Mouse (Mus musculus): ENCODE data around the gene Pafah1b3.
"Not testable (repeated sequence)": the region's sequence is repeated elsewhere in the genome, so short reads cannot be mapped to it uniquely, and the experiment has no call there.

Gene Pafah1b3

GRCm38 (mm10) chr7:25297454-25298325, at the start of gene Pafah1b3:
Gene Pafah1b3, minus strand, starts transcription at chr7:25297986.
- peak; percentile 88 for DNase-seq

- peak; percentile 67 for DNase-seq
Measured at GRCm38 (mm10) chr7:25341000-25341784, 43.4 kb upstream of the Pafah1b3 start.

- DNase-seq = no peak
Measured at GRCm38 (mm10) chr7:25339329-25339728, 41.5 kb upstream of the Pafah1b3 start.

- no peak for DNase-seq
Measured at GRCm38 (mm10) chr7:25334472-25334871, 36.7 kb upstream of the Pafah1b3 start.

DNA sequence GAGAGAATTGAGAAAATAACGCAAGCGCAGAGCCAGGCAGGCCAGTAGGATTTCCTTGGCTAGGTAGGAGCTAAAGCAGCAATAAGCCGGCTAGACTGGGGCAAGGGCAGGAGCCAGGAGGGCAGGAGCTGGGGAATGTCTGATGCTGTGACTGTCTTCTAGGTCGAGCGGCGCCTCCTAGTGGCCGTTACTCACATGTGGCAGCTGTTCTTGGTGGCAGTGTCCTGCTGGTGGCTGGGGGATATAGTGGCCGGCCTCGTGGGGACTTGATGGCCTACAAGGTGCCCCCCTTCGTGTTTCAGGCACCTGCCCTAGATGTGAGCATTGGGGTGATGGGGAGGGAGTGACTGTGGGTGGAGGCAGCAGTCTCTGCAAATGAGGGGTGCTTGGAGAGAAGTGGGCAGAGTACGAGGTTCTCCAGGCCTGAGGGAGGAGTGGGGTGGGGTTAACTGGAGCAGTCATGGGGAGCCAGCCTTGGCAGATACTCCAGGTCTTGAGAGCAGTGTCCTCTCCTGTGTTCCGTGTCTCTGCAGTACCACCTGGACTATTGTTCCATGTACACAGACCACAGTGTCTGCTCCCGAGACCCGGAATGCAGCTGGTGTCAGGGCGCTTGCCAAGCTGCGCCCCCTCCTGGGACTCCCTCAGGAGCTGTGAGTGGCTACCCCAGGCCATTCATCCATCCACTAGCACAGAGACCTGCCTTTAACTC, 36.0 kb upstream of the Pafah1b3 start:
- peak; percentile 70 for DNase-seq

DNA sequence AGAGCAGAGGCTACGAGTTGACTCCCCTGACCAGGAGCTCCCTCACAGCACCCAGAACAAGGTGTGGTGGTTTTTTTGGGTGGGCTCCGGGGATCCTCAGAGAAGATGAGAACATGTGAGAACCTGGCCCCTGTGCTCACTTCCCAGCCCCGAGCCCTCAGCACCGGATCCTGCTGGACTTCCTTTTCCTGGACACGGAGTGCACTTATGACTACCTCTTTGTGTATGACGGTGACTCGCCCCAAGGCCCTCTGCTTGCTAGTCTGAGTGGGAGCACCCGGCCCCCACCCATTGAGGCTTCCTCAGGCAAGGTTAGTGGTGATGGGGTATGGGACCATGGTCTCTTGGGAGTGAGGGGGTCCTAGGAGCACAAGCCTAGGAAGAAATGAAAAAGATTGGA, 28.4 kb upstream of the Pafah1b3 start:
- no peak for DNase-seq

GRCm38 (mm10) chr7:25325431-25325830, 27.6 kb upstream of the Pafah1b3 start:
- not testable (repeated sequence) for DNase-seq

DNA sequence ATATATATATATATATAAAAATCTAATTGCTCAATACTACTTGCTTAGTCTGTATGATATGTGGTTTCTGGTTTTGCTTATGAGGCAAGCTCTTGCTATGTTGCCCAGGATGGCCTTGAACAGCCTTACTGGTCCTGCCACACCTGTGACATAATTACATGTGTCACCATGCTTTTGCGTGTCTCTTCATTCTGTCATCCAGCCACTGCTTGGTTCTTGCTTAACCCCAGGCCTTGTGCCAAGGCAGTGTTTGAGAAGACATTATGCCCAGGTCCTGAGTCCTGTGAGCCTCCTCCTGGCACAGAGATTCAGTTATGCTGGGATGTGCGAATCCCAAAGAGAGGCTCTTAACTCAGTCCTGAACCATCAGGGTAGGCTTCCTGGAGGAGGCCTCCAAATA, 25.4 kb upstream of the Pafah1b3 start:
- no peak for DNase-seq

- DNase-seq = no peak
Measured at GRCm38 (mm10) chr7:25322058-25322484, 24.3 kb upstream of the Pafah1b3 start.

GRCm38 (mm10) chr7:25317446-25317999, 19.7 kb upstream of the Pafah1b3 start:
- DNase-seq = no peak

DNA sequence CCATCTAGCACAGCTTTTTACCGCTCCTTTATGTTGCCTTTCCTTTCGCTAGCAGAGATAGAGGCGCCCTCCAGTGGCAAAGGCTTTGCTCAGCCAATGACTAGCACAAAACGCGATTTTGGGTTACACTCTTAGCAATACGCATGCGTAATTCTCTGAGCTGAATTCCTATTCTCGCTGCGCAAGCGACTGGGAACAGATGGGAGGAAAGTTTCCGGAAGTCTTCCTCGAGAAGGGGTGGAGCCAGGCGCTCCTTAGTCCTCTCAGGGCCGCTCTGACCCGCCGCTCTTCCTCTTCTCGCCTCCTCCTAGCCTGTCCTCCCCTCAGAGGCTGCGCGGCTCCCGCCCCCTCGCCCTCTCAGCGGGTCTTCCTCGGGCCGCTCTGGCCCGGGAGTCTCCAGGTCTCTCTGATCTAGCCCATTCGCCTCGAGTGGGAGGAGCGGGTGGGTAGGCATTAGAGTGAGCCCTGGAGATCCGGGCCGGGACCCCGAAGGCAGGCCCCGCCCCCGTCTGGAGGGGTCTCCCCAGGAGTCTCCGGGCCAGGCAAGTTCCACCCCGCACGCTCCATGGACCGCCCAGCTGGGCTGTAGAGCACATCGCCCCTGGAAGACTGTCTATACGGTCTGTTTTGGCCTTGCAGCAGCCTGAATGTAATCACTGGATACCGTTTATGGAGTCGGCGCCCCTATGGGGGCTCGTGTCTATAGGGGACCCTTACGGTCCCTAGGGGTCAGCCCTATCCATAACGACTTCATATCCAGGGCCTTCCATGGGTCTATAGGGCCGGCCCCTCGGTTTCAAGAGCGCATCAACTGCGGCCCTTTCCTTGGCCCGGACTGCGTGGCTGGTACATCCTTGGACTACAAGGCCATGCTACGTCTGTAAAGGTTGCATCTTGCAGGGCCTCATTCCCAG, 19.0 kb upstream of the Pafah1b3 start, which contains the start of gene Megf8:
Gene Megf8 (plus strand): TSS at position 633 of the 914 bp plus-strand sequence.
- peak; percentile 98 for DNase-seq

DNA sequence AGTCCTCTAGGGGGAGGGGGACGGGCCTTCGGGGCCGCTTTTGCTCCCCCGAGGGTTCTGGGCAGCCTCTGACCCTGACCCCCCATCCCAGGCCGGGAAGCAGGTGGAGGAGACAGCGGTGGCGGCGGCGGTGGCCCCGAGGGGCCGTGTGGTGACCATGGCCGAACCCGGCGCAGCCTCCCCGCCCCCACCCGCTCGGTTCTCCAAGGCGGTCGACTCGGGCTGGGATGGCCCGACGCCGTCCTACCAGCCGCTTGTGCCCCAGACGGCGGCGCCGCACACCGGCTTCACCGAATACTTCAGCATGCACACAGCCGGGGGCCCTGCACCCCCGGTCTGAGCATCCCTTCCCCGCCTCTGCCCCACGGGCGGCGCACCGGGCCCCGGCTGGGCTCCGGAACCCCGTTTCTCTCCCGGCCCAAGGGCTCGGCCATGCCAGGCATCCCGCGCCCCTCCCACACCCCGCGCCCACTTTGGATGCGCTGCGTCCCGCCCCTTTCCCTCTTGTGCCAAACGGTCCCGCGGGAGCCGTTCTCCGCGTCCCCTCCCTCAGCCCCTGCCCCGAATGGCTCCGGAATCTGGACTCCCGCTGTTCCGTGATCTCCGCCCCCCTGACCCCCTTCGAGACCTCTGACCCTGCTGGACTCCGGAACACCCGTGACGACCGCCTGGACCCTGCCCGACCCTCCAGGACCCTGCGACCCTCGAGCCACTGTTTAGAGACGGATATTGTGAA, 17.7 kb upstream of the Pafah1b3 start:
- no peak for DNase-seq

GRCm38 (mm10) chr7:25314606-25315305, 17.0 kb upstream of the Pafah1b3 start:
- no peak for DNase-seq

DNA sequence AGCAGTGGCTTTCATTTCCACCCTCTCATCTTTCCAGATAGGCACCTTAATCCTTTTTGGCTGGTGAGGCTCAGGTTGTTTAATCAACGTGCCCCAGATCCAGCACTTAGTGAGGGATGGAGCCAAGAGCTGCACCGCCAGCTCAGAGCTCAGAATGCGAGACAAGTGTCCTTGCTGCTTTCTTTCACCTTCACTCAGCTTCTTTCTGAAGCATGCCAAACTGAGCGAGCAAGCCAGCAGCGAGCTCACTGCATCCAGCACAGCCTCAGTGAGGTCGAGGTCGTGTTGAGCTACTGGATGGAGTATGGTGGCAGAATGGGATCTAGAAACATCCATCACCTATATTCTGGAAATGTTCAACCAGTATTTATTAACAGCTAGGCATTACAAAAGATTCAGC, 15.5 kb upstream of the Pafah1b3 start:
- no peak for DNase-seq

- DNase-seq = no peak
Measured at GRCm38 (mm10) chr7:25311193-25311592, 13.4 kb upstream of the Pafah1b3 start.

GRCm38 (mm10) chr7:25309425-25309824, 11.6 kb upstream of the Pafah1b3 start:
- no peak for DNase-seq

- no peak for DNase-seq
Measured at GRCm38 (mm10) chr7:25308702-25309318, 11.0 kb upstream of the Pafah1b3 start.

- DNase-seq = no peak
Measured at GRCm38 (mm10) chr7:25306614-25306996, 8.8 kb upstream of the Pafah1b3 start.

DNA sequence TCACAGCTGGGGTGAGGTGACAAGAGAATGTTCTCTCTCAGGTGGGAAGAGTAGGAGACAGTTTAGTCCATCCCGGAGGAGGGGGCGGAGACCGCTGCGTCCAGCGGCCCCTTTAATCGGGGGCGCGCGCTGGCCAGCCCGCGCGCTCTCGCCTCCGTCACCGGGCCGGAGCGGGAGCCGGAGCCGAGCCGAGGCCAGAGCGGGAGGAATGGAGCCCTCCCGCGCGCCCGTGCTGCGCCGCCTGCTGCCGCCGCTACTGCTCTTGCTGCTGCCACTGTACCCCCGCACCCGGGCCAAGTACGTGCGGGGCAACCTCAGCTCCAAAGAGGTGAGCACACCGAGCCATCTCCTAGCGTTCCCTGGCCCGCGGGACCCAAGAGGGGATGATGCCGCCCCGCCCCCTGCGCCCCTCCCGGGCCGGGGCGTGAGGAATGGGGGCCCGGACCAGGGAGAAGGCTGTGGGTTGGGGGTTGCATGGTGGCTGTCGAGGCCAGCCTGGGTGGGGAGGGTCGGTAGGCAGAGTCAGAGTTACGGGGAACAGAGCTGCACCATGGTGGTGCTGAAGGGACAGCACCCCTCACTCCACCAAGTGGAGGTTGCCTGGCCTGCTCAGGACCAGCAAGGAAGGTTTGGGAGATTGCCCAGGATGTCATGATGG, 8.3 kb upstream of the Pafah1b3 start, which contains the start of gene Tmem145:
Gene Tmem145 (plus strand): TSS at position 151 of the 658 bp plus-strand sequence.
- no peak for DNase-seq

Data from layer of hippocampus, adult 9-11 months (tissue).